Mouse (Mus musculus) neural tube, embryonic 14.5 days (tissue): ENCODE results near the gene D10Jhu81e. TPM values are rescaled to one million over a fixed set of nuclear protein-coding genes. Genes with fewer than 3 reads are reported as not detected.
A peak's percentile ranks its signal among the peaks of the same experiment; 100 is the strongest.

Experiments
- ATAC-seq: fragments of 200-750 bp; cut with Nextera tagmentation; 2 replicates; pipeline ENCODE4 v1.8.0; 2017; ENCODE audit warnings: low read depth, mild to moderate bottlenecking, moderate TSS enrichment, moderate library complexity
- H3K27ac ChIP-seq: fragments of 300-500 bp; sonication (generic); 2 replicates; pipeline ENCODE4 v1.5.1; 2014; ENCODE audit warnings: low read depth, mild to moderate bottlenecking, control low read depth, low read length, moderate library complexity, mixed read lengths
- H3K27me3 ChIP-seq: fragments of 300-500 bp; sonication (generic); 2 replicates; pipeline ENCODE4 v1.6.1; 2014; ENCODE audit warnings: low read length; ENCODE audit not compliant: control insufficient read depth, insufficient read depth
- H3K36me3 ChIP-seq: fragments of 300-500 bp; sonication (generic); 2 replicates; pipeline ENCODE4 v1.6.1; 2014; ENCODE audit warnings: low read length, mixed read lengths; ENCODE audit not compliant: control insufficient read depth, insufficient read depth
- H3K4me1 ChIP-seq: fragments of 300-500 bp; sonication (generic); 2 replicates; pipeline ENCODE4 v1.6.1; 2014; ENCODE audit warnings: low read length; ENCODE audit not compliant: control insufficient read depth, insufficient read depth
- H3K4me2 ChIP-seq: fragments of 300-500 bp; sonication (generic); 2 replicates; pipeline ENCODE4 v1.6.1; 2014; ENCODE audit warnings: mild to moderate bottlenecking, low read depth, low read length, control low read depth
- H3K4me3 ChIP-seq: fragments of 300-500 bp; sonication (generic); 2 replicates; pipeline ENCODE4 v1.5.1; 2014; ENCODE audit warnings: low read depth, low read length, control low read depth, mixed read lengths
- H3K9ac ChIP-seq: fragments of 300-500 bp; sonication (generic); replicated peaks from 2 replicates; pipeline ENCODE4 v1.6.1; 2014; ENCODE audit warnings: low read depth, mild to moderate bottlenecking, control low read depth, low read length, mixed read lengths
- H3K9me3 ChIP-seq: fragments of 300-500 bp; sonication (generic); 2 replicates; pipeline ENCODE4 v1.6.1; 2016; ENCODE audit warnings: low read length; ENCODE audit not compliant: control insufficient read depth
- WGBS: fragments of 180-500 bp; shearing (Covaris S2); extraction: QIAGEN DNeasy Blood & Tissue Kit; methylation state at CpG from one replicate; pipeline ENCODE4 v1.1.7; 2014; 5-methylcytosine and 5-hydroxymethylcytosine counted together
- polyA plus RNA-seq: library from polyadenylated mRNA; unstranded; fragments of >200 nt; fragmentation: Nextera tagmentation; extraction: Ambion mirVana; gene quantifications from 2 replicates; pipeline ENCODE4 v1.2.1, GENCODE M21; 2014

The D10Jhu81e gene
- polyA plus RNA-seq, 1 experiment from 2014 or later = 16.0 TPM

- Histone ChIP-seq H3K4me1 (peaks cover 6% of the 10 kb centered on the region), H3K4me3 (peak within 1 kb of the TSS; percentile 51), H3K9me3 (no peaks in the 10 kb centered on the region), H3K9ac (peak within 1 kb of the TSS; percentile 53), H3K4me2 (peak within 1 kb of the TSS; percentile 96), H3K27ac (peak within 1 kb of the TSS; percentile 75), H3K27me3 (no peaks in the 10 kb centered on the region), H3K36me3 (peaks cover 51% of the 10 kb centered on the region)
- peak; percentile 98 for ATAC-seq
- WGBS = 1% methylated on average over 46 of the region's 47 CpGs
Measured at GRCm38 (mm10) chr10:78184531-78185380, 15.2 kb upstream of the D10Jhu81e start, which contains the start of gene Pwp2. Pwp2 (minus strand) TSS chr10:78185149.

- no peak overlapping the region for H3K9ac ChIP-seq
- H3K4me1 ChIP-seq = peaks cover 6% of the 10 kb centered on the region
- WGBS = 90% methylated on average over 3 of the region's 3 CpGs
- H3K4me3 ChIP-seq = no peak overlapping the region
- ATAC-seq = no peak
- no peak overlapping the region for H3K27ac ChIP-seq
- H3K4me2 ChIP-seq = no peak overlapping the region
- H3K36me3 ChIP-seq = peaks cover 51% of the 10 kb centered on the region
- no peaks in the 10 kb centered on the region for H3K27me3 ChIP-seq
- H3K9me3 ChIP-seq = no peaks in the 10 kb centered on the region
Measured at GRCm38 (mm10) chr10:78183577-78183976, 14.0 kb upstream of the D10Jhu81e start.

- Histone ChIP-seq H3K27ac (no peak overlapping the region), H3K27me3 (no peaks in the 10 kb centered on the region), H3K36me3 (peaks cover 51% of the 10 kb centered on the region), H3K9me3 (no peaks in the 10 kb centered on the region), H3K9ac (no peak overlapping the region), H3K4me2 (no peak overlapping the region), H3K4me1 (peaks cover 6% of the 10 kb centered on the region), H3K4me3 (no peak overlapping the region)
- 96% methylated on average over 17 of the region's 17 CpGs for WGBS
- no peak for ATAC-seq
Measured at GRCm38 (mm10) chr10:78182321-78182720, 12.7 kb upstream of the D10Jhu81e start.

DNA sequence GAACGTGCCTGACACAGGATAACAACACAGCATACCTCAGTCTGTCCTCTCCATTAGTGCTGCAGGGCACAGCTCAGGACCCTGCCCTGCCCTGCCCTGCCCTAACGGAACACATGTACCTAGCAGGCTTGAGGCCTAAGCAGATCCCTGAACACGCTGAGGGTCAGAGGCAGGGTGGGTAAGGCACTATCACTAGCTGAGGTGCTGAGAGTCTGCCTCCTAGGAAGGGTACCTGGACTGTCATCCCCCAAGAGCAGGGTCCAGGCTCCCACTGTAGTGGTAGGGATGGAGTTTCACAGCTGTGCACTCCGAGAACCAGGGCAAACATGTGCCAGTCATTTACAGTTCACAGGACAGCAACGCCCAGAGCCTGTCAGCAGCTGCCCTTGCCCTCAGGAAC, 4.9 kb upstream of the D10Jhu81e start:
- no peaks in the 10 kb centered on the region for H3K27me3 ChIP-seq
- peaks cover 75% of the 10 kb centered on the region for H3K36me3 ChIP-seq
- no peak overlapping the region for H3K4me2 ChIP-seq
- WGBS = 96% methylated on average over 5 of the region's 5 CpGs
- H3K9me3 ChIP-seq = no peaks in the 10 kb centered on the region
- H3K9ac ChIP-seq = no peak overlapping the region
- no peak overlapping the region for H3K27ac ChIP-seq
- H3K4me3 ChIP-seq = no peak overlapping the region
- 0 out of 2 replicates have a peak, but pooled peaks cover 4% of the 10 kb centered on the region for H3K4me1 ChIP-seq
- ATAC-seq = no peak

DNA sequence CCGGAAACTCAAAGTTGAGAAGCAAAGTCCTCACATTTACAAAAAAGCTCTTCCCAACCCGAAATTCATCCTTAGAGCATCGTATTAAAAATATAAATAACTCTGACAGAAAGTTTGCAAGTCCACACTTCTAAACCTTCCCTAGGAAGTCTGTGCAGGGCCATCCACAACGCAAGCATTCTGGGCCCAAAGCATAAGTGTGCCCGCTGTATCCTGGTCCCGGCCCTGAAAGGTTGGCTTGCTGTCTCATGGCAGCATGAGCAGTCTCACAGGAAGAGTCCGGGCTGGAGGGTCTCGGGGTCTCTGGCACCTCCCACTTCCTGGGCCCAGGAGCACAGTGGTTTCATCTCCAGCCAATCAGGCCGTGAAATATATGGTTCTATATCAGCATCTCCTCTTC, 2.0 kb upstream of the D10Jhu81e start:
- WGBS = 94% methylated on average over 9 of the region's 9 CpGs
- Histone ChIP-seq H3K9me3 (no peaks in the 10 kb centered on the region), H3K4me3 (no peak overlapping the region), H3K9ac (no peak overlapping the region), H3K27ac (no peak overlapping the region), H3K36me3 (peaks cover 50% of the 10 kb centered on the region), H3K27me3 (no peaks in the 10 kb centered on the region), H3K4me2 (no peak overlapping the region), H3K4me1 (peaks cover 15% of the 10 kb centered on the region)
- ATAC-seq = no peak

DNA sequence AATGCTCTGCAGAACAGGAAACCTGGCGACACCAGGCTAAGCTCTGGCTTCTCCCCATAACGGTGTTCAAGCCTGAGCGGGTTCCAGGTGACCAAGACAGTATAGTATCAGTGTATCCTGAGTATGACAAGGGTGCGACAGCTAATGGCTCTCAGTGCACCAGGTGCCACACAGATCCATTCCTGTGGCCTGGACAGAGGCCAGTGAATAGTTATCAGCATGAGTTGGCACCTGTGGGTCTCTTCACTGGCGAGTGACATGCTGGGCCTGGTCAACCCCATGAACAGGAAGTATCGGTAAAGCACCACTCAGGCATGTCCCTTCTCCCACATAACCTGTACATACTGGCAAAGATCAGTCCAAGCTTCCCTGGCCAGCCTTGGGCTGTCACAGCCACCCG, 1.5 kb upstream of the D10Jhu81e start:
- no peak overlapping the region for H3K9ac ChIP-seq
- H3K4me3 ChIP-seq = no peak overlapping the region
- WGBS = 95% methylated on average over 7 of the region's 7 CpGs
- H3K27me3 ChIP-seq = no peaks in the 10 kb centered on the region
- peaks cover 15% of the 10 kb centered on the region for H3K4me1 ChIP-seq
- no peak overlapping the region for H3K4me2 ChIP-seq
- H3K36me3 ChIP-seq = peaks cover 49% of the 10 kb centered on the region
- no peaks in the 10 kb centered on the region for H3K9me3 ChIP-seq
- no peak for ATAC-seq
- no peak overlapping the region for H3K27ac ChIP-seq

DNA sequence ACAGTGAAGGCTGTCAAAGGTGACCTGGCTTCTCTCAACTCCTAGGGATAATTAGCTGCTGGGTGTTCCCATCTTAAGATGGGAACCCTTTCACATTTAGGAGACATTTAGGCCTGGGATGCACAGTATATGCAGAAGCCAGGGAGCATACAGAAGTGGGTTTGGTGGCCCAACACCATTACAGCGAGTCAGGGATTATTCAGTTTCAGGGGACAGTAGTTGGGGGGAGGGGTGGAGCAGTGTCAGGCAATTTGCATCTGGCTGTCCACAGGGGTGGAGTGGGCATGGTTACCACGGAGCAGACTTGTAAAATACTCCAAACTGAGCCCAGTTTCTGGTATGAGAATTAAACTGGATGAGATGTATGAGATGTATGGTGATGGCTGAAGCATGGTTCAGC, 863 bp upstream of the D10Jhu81e start:
- Histone ChIP-seq H3K36me3 (peaks cover 43% of the 10 kb centered on the region), H3K4me3 (peak overlapping the region; percentile 79; the same call in 1 of the 2 replicates), H3K27me3 (no peaks in the 10 kb centered on the region), H3K4me1 (peaks cover 15% of the 10 kb centered on the region), H3K4me2 (no peak overlapping the region; the same call in 1 of the 2 replicates), H3K9me3 (no peaks in the 10 kb centered on the region), H3K9ac (no peak overlapping the region), H3K27ac (peak overlapping the region; percentile 72)
- no peak for ATAC-seq
- WGBS = 56% methylated on average over 2 of the region's 2 CpGs

GRCm38 (mm10) chr10:78168792-78169191, 790 bp downstream of the D10Jhu81e start:
- peak overlapping the region; percentile 78 for H3K9ac ChIP-seq
- peak overlapping the region; percentile 92 for H3K4me2 ChIP-seq
- H3K27me3 ChIP-seq = no peaks in the 10 kb centered on the region
- peaks cover 39% of the 10 kb centered on the region for H3K36me3 ChIP-seq
- 85% methylated on average over 11 of the region's 11 CpGs for WGBS
- H3K4me3 ChIP-seq = peak overlapping the region; percentile 79
- ATAC-seq = no peak
- H3K9me3 ChIP-seq = no peaks in the 10 kb centered on the region
- peaks cover 15% of the 10 kb centered on the region for H3K4me1 ChIP-seq
- H3K27ac ChIP-seq = no peak overlapping the region

DNA sequence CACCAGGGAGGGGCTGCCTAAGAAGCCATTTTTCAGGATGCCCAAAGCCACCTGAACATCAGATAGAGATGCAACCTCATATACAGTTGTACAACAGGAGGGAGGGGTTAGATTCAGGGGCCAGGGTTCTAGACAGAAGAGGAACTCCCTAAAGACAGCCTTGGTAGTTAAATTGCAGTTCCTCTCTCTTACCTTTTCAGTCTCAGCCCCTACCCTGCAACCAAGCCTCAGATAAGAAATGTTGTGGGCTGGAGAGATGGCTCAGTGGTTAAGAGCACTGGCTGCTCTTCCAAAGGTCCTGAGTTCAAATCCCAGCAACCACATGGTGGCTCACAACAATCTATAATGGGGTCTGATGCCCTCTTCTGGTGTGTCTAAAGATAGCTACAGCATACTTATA, 1.8 kb downstream of the D10Jhu81e start:
- Histone ChIP-seq H3K4me1 (peaks cover 15% of the 10 kb centered on the region), H3K27me3 (no peaks in the 10 kb centered on the region), H3K27ac (no peak overlapping the region), H3K4me3 (no peak overlapping the region), H3K4me2 (no peak overlapping the region), H3K36me3 (peaks cover 38% of the 10 kb centered on the region), H3K9me3 (no peaks in the 10 kb centered on the region), H3K9ac (no peak overlapping the region)
- ATAC-seq = no peak
